Mouse (Mus musculus): ENCODE results near the gene Gm8994. TPM values are rescaled to one million over a fixed set of nuclear protein-coding genes. Genes with fewer than 3 reads are reported as not detected.

Gene Gm8994
- polyA plus RNA-seq, 2 experiments, result 0.02 TPM; not detected in 1

- no peaks in the 10 kb centered on the region for H3K27me3 ChIP-seq (ENCODE audit: control insufficient read depth, insufficient read depth, low read length)
- TF ChIP-seq CTCF (IDR thresholded peaks at IDR 0.05; ENCODE audit: low read depth), result no peak
- no peak for TF ChIP-seq EP300 (IDR thresholded peaks at IDR 0.05; ENCODE audit: low read depth)
- no peaks in the 10 kb centered on the region; the same call in 1 of the 2 replicates for H3K9me3 ChIP-seq (ENCODE audit: control insufficient read depth, low read length)
- H3K4me3 ChIP-seq (ENCODE audit: insufficient read depth in 1 of 2, low read depth in 2 of 2, low read length in 2 of 2), result no peak overlapping the region
- H3K36me3 ChIP-seq (replicated peaks; ENCODE audit: control insufficient read depth, insufficient read depth, low read depth), result no peaks in the 10 kb centered on the region
- 63% methylated on average over 3 of the region's 3 CpGs for WGBS (ENCODE audit: insufficient replicate concordance)
- DNase-seq (ENCODE audit: low read depth in 3 of 3, low spot score in 3 of 3) (no peak), ATAC-seq (ENCODE audit: insufficient read depth) (no peak)
- no peak overlapping the region for H3K4me2 ChIP-seq (ENCODE audit: low read depth)
- H3K9ac ChIP-seq (replicated peaks), result no peak overlapping the region
- no peaks in the 10 kb centered on the region for H3K4me1 ChIP-seq (replicated peaks; ENCODE audit: control insufficient read depth in 2 of 2, insufficient read depth in 2 of 2, low read length in 1 of 2)
- no peak overlapping the region for H3K27ac ChIP-seq
Measured at GRCm38 (mm10) chr6:136291424-136291823, 35.9 kb upstream of the Gm8994 start.

- Histone ChIP-seq H3K36me3 (replicated peaks; ENCODE audit: control insufficient read depth, insufficient read depth, low read depth) (no peaks in the 10 kb centered on the region), H3K4me3 (ENCODE audit: insufficient read depth in 1 of 2, low read depth in 2 of 2, low read length in 2 of 2) (no peak overlapping the region), H3K4me1 (replicated peaks; ENCODE audit: control insufficient read depth in 2 of 2, insufficient read depth in 2 of 2, low read length in 1 of 2) (no peaks in the 10 kb centered on the region), H3K4me2 (ENCODE audit: low read depth) (no peak overlapping the region), H3K9ac (replicated peaks) (no peak overlapping the region), H3K27ac (no peak overlapping the region), H3K27me3 (ENCODE audit: control insufficient read depth, insufficient read depth, low read length) (no peaks in the 10 kb centered on the region), H3K9me3 (ENCODE audit: control insufficient read depth, low read length) (no peaks in the 10 kb centered on the region; the same call in 1 of the 2 replicates)
- ATAC-seq (ENCODE audit: insufficient read depth) (no peak), DNase-seq (ENCODE audit: low read depth in 3 of 3, low spot score in 3 of 3) (no peak)
- WGBS (ENCODE audit: insufficient replicate concordance), result 57% methylated on average over 11 of the region's 11 CpGs
- no peak for TF ChIP-seq EP300 (IDR thresholded peaks at IDR 0.05; ENCODE audit: low read depth)
- TF ChIP-seq CTCF (IDR thresholded peaks at IDR 0.05; ENCODE audit: low read depth), result no peak
Measured at GRCm38 (mm10) chr6:136291951-136292714, 35.2 kb upstream of the Gm8994 start.

GRCm38 (mm10) chr6:136293700-136294099 lies 33.6 kb upstream of the Gm8994 start:
- H3K4me3 ChIP-seq (ENCODE audit: insufficient read depth in 1 of 2, low read depth in 2 of 2, low read length in 2 of 2), result no peak overlapping the region
- WGBS (ENCODE audit: insufficient replicate concordance), result 66% methylated on average over 6 of the region's 6 CpGs
- H3K27ac ChIP-seq, result no peak overlapping the region
- ATAC-seq (ENCODE audit: insufficient read depth), result no peak
- no peaks in the 10 kb centered on the region for H3K4me1 ChIP-seq (replicated peaks; ENCODE audit: control insufficient read depth in 2 of 2, insufficient read depth in 2 of 2, low read length in 1 of 2)
- DNase-seq (ENCODE audit: low read depth in 3 of 3, low spot score in 3 of 3), result no peak
- no peaks in the 10 kb centered on the region; the same call in 1 of the 2 replicates for H3K9me3 ChIP-seq (ENCODE audit: control insufficient read depth, low read length)
- no peak overlapping the region for H3K9ac ChIP-seq (replicated peaks)
- H3K4me2 ChIP-seq (ENCODE audit: low read depth), result no peak overlapping the region
- H3K36me3 ChIP-seq (replicated peaks; ENCODE audit: control insufficient read depth, insufficient read depth, low read depth), result no peaks in the 10 kb centered on the region
- peak; percentile 71 for TF ChIP-seq CTCF (IDR thresholded peaks at IDR 0.05; ENCODE audit: low read depth)
- TF ChIP-seq EP300 (IDR thresholded peaks at IDR 0.05; ENCODE audit: low read depth), result no peak
- H3K27me3 ChIP-seq (ENCODE audit: control insufficient read depth, insufficient read depth, low read length), result no peaks in the 10 kb centered on the region

- Histone ChIP-seq H3K4me2 (ENCODE audit: low read depth) (no peak overlapping the region), H3K4me1 (replicated peaks; ENCODE audit: control insufficient read depth in 2 of 2, insufficient read depth in 2 of 2, low read length in 1 of 2) (no peaks in the 10 kb centered on the region), H3K27me3 (ENCODE audit: control insufficient read depth, insufficient read depth, low read length) (no peaks in the 10 kb centered on the region), H3K27ac (no peak overlapping the region), H3K4me3 (ENCODE audit: insufficient read depth in 1 of 2, low read depth in 2 of 2, low read length in 2 of 2) (no peak overlapping the region), H3K9me3 (ENCODE audit: control insufficient read depth, low read length) (no peaks in the 10 kb centered on the region; the same call in 1 of the 2 replicates), H3K9ac (replicated peaks) (no peak overlapping the region), H3K36me3 (replicated peaks; ENCODE audit: control insufficient read depth, insufficient read depth, low read depth) (no peaks in the 10 kb centered on the region)
- DNase-seq (ENCODE audit: low read depth in 3 of 3, low spot score in 3 of 3) (no peak), ATAC-seq (ENCODE audit: insufficient read depth) (no peak)
- WGBS (ENCODE audit: insufficient replicate concordance), result 58% methylated on average over 4 of the region's 4 CpGs
- no peak for TF ChIP-seq EP300 (IDR thresholded peaks at IDR 0.05; ENCODE audit: low read depth)
Measured at GRCm38 (mm10) chr6:136295821-136296220, 31.5 kb upstream of the Gm8994 start.

- no peaks in the 10 kb centered on the region for H3K4me1 ChIP-seq (replicated peaks; ENCODE audit: control insufficient read depth in 2 of 2, insufficient read depth in 2 of 2, low read length in 1 of 2)
- H3K9me3 ChIP-seq (ENCODE audit: control insufficient read depth, low read length), result no peaks in the 10 kb centered on the region; the same call in 1 of the 2 replicates
- no peaks in the 10 kb centered on the region for H3K27me3 ChIP-seq (ENCODE audit: control insufficient read depth, insufficient read depth, low read length)
- TF ChIP-seq CTCF (IDR thresholded peaks at IDR 0.05; ENCODE audit: low read depth) (no peak), EP300 (IDR thresholded peaks at IDR 0.05; ENCODE audit: low read depth) (no peak)
- 69% methylated on average over 2 of the region's 2 CpGs for WGBS (ENCODE audit: insufficient replicate concordance)
- no peaks in the 10 kb centered on the region for H3K36me3 ChIP-seq (replicated peaks; ENCODE audit: control insufficient read depth, insufficient read depth, low read depth)
- no peak overlapping the region for H3K9ac ChIP-seq (replicated peaks)
- H3K4me3 ChIP-seq (ENCODE audit: insufficient read depth in 1 of 2, low read depth in 2 of 2, low read length in 2 of 2), result no peak overlapping the region
- no peak overlapping the region for H3K4me2 ChIP-seq (ENCODE audit: low read depth)
- ATAC-seq (ENCODE audit: insufficient read depth) (no peak), DNase-seq (ENCODE audit: low read depth in 3 of 3, low spot score in 3 of 3) (no peak)
- no peak overlapping the region for H3K27ac ChIP-seq
Measured at GRCm38 (mm10) chr6:136296251-136296650, 31.1 kb upstream of the Gm8994 start.

Data from liver, embryonic 14.5 days (tissue).